Mouse (Mus musculus) liver, adult 2 months (tissue): ENCODE results near the gene Trim65.

Experiments
- CTCF ChIP-seq: fragments of 200-500 bp; IDR thresholded peaks from 2 replicates; pipeline ENCODE4 v1.5.1; 2011; ENCODE audit warnings: low read depth, low read length, control low read depth
- POLR2A ChIP-seq: fragments of 200-500 bp; IDR thresholded peaks from 2 replicates; pipeline ENCODE4 v1.6.1; 2011; ENCODE audit warnings: low read length, control low read depth; ENCODE audit not compliant: insufficient read depth; ENCODE audit errors: extremely low read depth

DNA sequence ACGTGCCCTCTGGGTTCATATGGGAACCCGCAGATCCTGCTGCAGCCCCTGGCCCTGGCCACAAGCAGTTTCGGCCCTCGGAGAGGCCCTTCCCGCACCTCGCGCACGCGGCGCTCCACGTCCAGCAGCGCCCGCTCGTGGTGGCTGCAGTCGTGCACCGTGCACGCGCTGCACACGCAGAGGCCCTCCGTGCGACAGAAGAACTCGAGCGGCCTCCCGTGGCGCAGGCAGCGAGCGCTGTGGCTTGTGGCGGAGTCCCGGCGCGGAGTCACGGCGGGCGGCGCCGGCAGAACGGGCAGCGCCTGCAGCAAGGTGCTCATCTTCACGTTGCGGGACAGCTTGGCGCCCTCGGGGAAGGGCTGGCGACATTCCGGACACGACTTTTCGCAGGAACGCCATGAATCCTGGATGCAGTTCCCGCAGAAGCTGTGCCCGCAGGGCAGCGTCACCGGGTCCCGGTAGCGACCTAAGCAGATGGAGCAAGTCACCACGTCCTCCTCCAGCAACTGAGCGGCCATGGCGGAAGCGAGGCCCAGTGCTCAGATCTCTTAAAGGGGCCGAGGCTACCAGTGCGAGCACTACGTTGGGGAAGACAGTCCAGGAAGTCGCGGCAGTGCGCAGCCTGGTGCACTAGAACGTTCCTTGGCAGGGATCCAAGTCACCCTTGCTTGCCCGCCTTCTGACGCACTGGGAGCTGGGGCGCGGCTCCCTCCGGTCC, at the start of gene Trim65:
- TF ChIP-seq CTCF (peak; percentile 91), POLR2A (0 out of 2 replicates have a peak, but pooled peaks have one; percentile 10)
